Mouse (Mus musculus) ES-E14 (cell line): Measurements from ENCODE around the gene Ggnbp2. TPM values are rescaled to one million over a fixed set of nuclear protein-coding genes. Genes with fewer than 3 reads are reported as not detected.
A peak's percentile ranks its signal among the peaks of the same experiment; 100 is the strongest.

Experiments
- DNase-seq: peaks from one replicate; pipeline ENCODE4 v3.0.0-alpha.2; 2013; ENCODE audit warnings: low read depth, low spot score
- H3K27ac ChIP-seq: 2 replicates; pipeline ENCODE4 v1.5.1; 2012; ENCODE audit warnings: low read depth, mild to moderate bottlenecking, low read length, moderate library complexity, mixed read lengths; ENCODE audit not compliant: poor library complexity, insufficient read depth, severe bottlenecking
- H3K36me3 ChIP-seq: 2 replicates; pipeline ENCODE4 v1.6.1; 2012; ENCODE audit warnings: mild to moderate bottlenecking, low read length, moderate library complexity, mixed read lengths; ENCODE audit not compliant: control insufficient read depth, poor library complexity, insufficient read depth, severe bottlenecking
- H3K4me1 ChIP-seq, 2 experiments: fragments of 150-350 bp in 1 of 2; sonication (generic) in 1 of 2; 2 replicates each; pipeline ENCODE4 v1.6.1; 2012; ENCODE audit warnings: low read length in 2 of 2, mild to moderate bottlenecking in 1 of 2, mixed read lengths in 1 of 2; ENCODE audit not compliant: control insufficient read depth in 2 of 2, insufficient read depth in 2 of 2, poor library complexity in 1 of 2
- H3K4me3 ChIP-seq, 2 experiments: fragments of 150-350 bp in 1 of 2; sonication (generic) in 1 of 2; 2 replicates each; pipeline ENCODE4 v1.5.1; 2012; ENCODE audit warnings: low read length in 2 of 2, low read depth in 1 of 2, mild to moderate bottlenecking in 1 of 2, mixed read lengths in 1 of 2; ENCODE audit not compliant: insufficient read depth in 1 of 2, poor library complexity in 1 of 2, severe bottlenecking in 1 of 2
- H3K9ac ChIP-seq: 2 replicates; pipeline ENCODE4 v1.6.1; 2012; ENCODE audit warnings: low read depth, mild to moderate bottlenecking, low read length, mixed read lengths; ENCODE audit not compliant: poor library complexity, insufficient read depth, severe bottlenecking
- H3K9me3 ChIP-seq: fragments of 150-350 bp; sonication (generic); 2 replicates; pipeline ENCODE4 v1.6.1; 2012; ENCODE audit warnings: low read depth, mild to moderate bottlenecking, low read length; ENCODE audit not compliant: control insufficient read depth, insufficient read depth
- CHD2 ChIP-seq: IDR thresholded peaks from 2 replicates; pipeline ENCODE4 v1.6.1; 2014; ENCODE audit warnings: mild to moderate bottlenecking, low read depth, low read length, inconsistent platforms
- HCFC1 ChIP-seq: IDR thresholded peaks from 2 replicates; pipeline ENCODE4 v1.6.1; 2012; ENCODE audit warnings: low read length, inconsistent platforms, borderline replicate concordance; ENCODE audit not compliant: insufficient read depth
- MAFK ChIP-seq: IDR thresholded peaks from 2 replicates; pipeline ENCODE4 v1.6.1; 2014; ENCODE audit warnings: mild to moderate bottlenecking, low read depth, low read length, inconsistent platforms; ENCODE audit not compliant: insufficient read depth
- ZC3H11A ChIP-seq: IDR thresholded peaks from 2 replicates; pipeline ENCODE4 v1.6.1; 2012; ENCODE audit warnings: low read depth, mild to moderate bottlenecking, inconsistent platforms, low read length, borderline replicate concordance
- ZNF384 ChIP-seq: IDR thresholded peaks from 2 replicates; pipeline ENCODE4 v1.6.1; 2012; ENCODE audit warnings: low read depth, low read length, inconsistent platforms
- in situ Hi-C, 2 experiments: fragments of 600-800 bp; cut with MboI; formaldehyde crosslinking; loops; one replicate each; pipeline ENCODE4 v1.15.1; 2025; ENCODE audit warnings: low sequenced_read_pairs in 2 of 2, inconsistent platforms in 1 of 2; ENCODE audit not compliant: unreplicated experiment in 2 of 2
- total RNA-seq: library from RNA; depleted of rRNA; stranded (reverse); fragments of 300-350 nt; gene quantifications from 2 replicates; pipeline ENCODE4 v1.2.3, GENCODE M21; 2012

Ggnbp2 gene
- total RNA-seq, 1 experiment, result 59.1 TPM

DNA sequence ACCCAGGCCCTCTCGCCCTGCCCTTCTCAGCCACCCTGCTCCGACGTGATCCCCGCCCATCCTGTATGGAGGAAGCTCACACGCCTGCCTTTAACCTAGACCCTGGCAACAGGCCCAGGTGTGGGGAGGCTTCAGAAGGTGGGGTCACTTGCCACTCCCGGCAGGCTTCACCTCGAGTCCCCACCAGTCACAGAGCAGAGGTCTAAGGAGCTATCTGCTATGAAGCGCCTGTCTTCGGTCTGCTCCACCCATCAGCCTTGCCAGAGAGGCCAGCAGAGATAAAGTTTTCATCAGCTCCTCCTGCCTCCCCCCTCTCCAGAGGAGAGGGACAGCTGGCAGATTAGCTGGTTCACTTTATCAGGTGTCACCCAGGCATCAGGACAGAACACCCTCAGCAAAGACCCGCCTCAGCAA is 47.1 kb downstream of the Ggnbp2 start:
- no peaks in the 10 kb centered on the region for H3K9me3 ChIP-seq
- no peak for TF ChIP-seq HCFC1
- no peak overlapping the region for H3K27ac ChIP-seq
- H3K36me3 ChIP-seq, result peaks cover 2% of the 10 kb centered on the region; the same call in 1 of the 2 replicates
- H3K9ac ChIP-seq, result 0 out of 2 replicates have a peak overlapping the region, but pooled peaks have one; percentile 3
- peaks cover 2 to 4% of the 10 kb centered on the region in 2 experiments; a peak in 3 of 4 replicates for H3K4me1 ChIP-seq
- H3K4me3 ChIP-seq, result no peak overlapping the region
- DNase-seq, result no peak
- in situ Hi-C loops, result no loop called here

- Histone ChIP-seq H3K4me1 (peaks cover 2 to 4% of the 10 kb centered on the region in 2 experiments; a peak in 3 of 4 replicates), H3K9ac (no peak overlapping the region), H3K9me3 (no peaks in the 10 kb centered on the region), H3K4me3 (no peak overlapping the region), H3K27ac (no peak overlapping the region), H3K36me3 (peaks cover 2% of the 10 kb centered on the region; the same call in 1 of the 2 replicates)
- no peak for DNase-seq
- in situ Hi-C loops, result no loop called here
- no peak for TF ChIP-seq CHD2
- no peak for TF ChIP-seq HCFC1
- no peak for TF ChIP-seq MAFK
- no peak for TF ChIP-seq ZNF384
- TF ChIP-seq ZC3H11A, result no peak
These were observed 48.1 kb downstream of the Ggnbp2 start for GRCm38 (mm10) chr11:84822487-84822886.

DNA sequence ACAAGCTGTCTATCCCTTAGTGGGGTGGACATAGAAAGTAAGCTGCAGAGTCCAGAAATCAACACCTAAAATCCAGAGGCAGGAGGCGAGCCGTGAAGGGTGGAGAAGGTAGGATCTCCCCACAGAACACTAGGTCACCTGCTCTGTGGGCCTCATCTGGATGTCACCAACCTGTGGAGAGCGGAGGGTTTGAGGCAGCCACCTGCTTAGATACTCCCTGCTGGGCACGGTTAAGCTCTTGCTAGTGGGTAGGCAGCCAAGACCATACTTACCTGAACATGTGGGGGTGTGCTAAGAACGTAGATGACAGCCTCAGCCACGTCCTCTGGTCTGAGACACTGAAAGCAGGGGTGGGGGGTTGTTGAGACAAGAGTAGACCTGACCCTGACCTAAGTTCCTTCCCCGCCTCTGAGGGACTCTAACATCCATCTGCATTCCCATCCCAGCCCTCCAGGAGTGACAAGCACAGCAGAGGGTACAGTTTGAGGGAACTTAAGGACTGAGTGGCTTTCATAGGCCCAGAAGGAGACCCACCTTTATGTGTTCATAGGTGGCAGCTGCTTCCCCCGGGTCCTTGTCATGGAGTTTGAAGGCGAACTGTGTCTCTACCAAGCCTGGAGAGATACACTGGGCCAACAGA is 49.4 kb downstream of the Ggnbp2 start:
- H3K27ac ChIP-seq, result no peak overlapping the region
- TF ChIP-seq MAFK, result no peak
- TF ChIP-seq HCFC1, result no peak
- TF ChIP-seq CHD2, result no peak
- TF ChIP-seq ZNF384, result no peak
- TF ChIP-seq ZC3H11A, result no peak
- peaks cover 2% of the 10 kb centered on the region; the same call in 1 of the 2 replicates for H3K36me3 ChIP-seq
- no peaks in the 10 kb centered on the region for H3K9me3 ChIP-seq
- in situ Hi-C loops, result no loop called here
- no peak for DNase-seq
- H3K4me3 ChIP-seq, result no peak overlapping the region
- H3K9ac ChIP-seq, result no peak overlapping the region
- peaks cover 2 to 4% of the 10 kb centered on the region in 2 experiments; a peak in 3 of 4 replicates for H3K4me1 ChIP-seq

- TF ChIP-seq HCFC1, result peak; percentile 30; the same call in 1 of the 2 replicates
- TF ChIP-seq ZNF384, result no peak
- TF ChIP-seq ZC3H11A, result no peak
- H3K36me3 ChIP-seq, result peaks cover 3% of the 10 kb centered on the region
- peak within 1 kb of the TSS; percentile 42 for H3K27ac ChIP-seq
- H3K9me3 ChIP-seq, result no peaks in the 10 kb centered on the region
- peak within 1 kb of the TSS; percentile 87 for H3K9ac ChIP-seq
- peak; percentile 90 for DNase-seq
- H3K4me3 ChIP-seq, result peak within 1 kb of the TSS; percentile 91 to 92
- in situ Hi-C loops, result no loop called here
- H3K4me1 ChIP-seq, result peaks cover 2 to 4% of the 10 kb centered on the region in 2 experiments; a peak in 3 of 4 replicates
These were observed 51.5 kb downstream of the Ggnbp2 start, which contains the start of gene Mrm1 for GRCm38 (mm10) chr11:84818961-84819692. Gene Mrm1, minus strand, starts transcription at chr11:84819515.
